Mouse (Mus musculus) kidney, embryonic 15.5 days (tissue): Measurements from ENCODE around the gene Car14. TPM values are rescaled to one million over a fixed set of nuclear protein-coding genes. Genes with fewer than 3 reads are reported as not detected.
"Not testable (repeated sequence)": the region's sequence is repeated elsewhere in the genome, so short reads cannot be mapped to it uniquely, and the experiment has no call there.

ENCODE experiments used
- ATAC-seq: fragments of 200-750 bp; cut with Nextera tagmentation; replicated peaks from 2 replicates; pipeline ENCODE4 v1.8.0; 2017; ENCODE audit warnings: moderate TSS enrichment; ENCODE audit not compliant: low FRiP score
- H3K27ac ChIP-seq: fragments of 300-500 bp; sonication (generic); 2 replicates; pipeline ENCODE4 v1.5.1; 2015; ENCODE audit warnings: mild to moderate bottlenecking, inconsistent platforms
- H3K27me3 ChIP-seq: fragments of 300-500 bp; sonication (generic); 2 replicates; pipeline ENCODE4 v1.6.1; 2015; ENCODE audit warnings: inconsistent platforms
- H3K36me3 ChIP-seq: fragments of 300-500 bp; sonication (generic); 2 replicates; pipeline ENCODE4 v1.6.1; 2015; ENCODE audit warnings: inconsistent platforms
- H3K4me1 ChIP-seq: fragments of 300-500 bp; sonication (generic); 2 replicates; pipeline ENCODE4 v1.6.1; 2015; ENCODE audit warnings: inconsistent platforms
- H3K4me2 ChIP-seq: fragments of 300-500 bp; sonication (generic); 2 replicates; pipeline ENCODE4 v1.6.1; 2015; ENCODE audit warnings: moderate library complexity, mild to moderate bottlenecking, inconsistent platforms
- H3K4me3 ChIP-seq: fragments of 300-500 bp; sonication (generic); replicated peaks from 2 replicates; pipeline ENCODE4 v1.5.1; 2015; ENCODE audit warnings: mild to moderate bottlenecking, inconsistent platforms
- H3K9ac ChIP-seq: fragments of 300-500 bp; sonication (generic); 2 replicates; pipeline ENCODE4 v1.6.1; 2015; ENCODE audit warnings: mild to moderate bottlenecking, inconsistent platforms
- H3K9me3 ChIP-seq: fragments of 300-500 bp; sonication (generic); replicated peaks from 2 replicates; pipeline ENCODE4 v1.6.1; 2016; ENCODE audit warnings: inconsistent platforms
- WGBS: fragments of 180-500 bp; shearing (Covaris S2); methylation state at CpG from one replicate; pipeline ENCODE4 v1.1.7; 2015; ENCODE audit warnings: mixed read lengths; 5-methylcytosine and 5-hydroxymethylcytosine counted together
- polyA plus RNA-seq: library from polyadenylated mRNA; unstranded; fragments of >200 nt; fragmentation: Nextera tagmentation; extraction: Ambion mirVana; gene quantifications from 2 replicates; pipeline ENCODE4 v1.2.1, GENCODE M21; 2015

The Car14 gene
- polyA plus RNA-seq: 17.3 and 22.5 TPM in 2 replicates

DNA sequence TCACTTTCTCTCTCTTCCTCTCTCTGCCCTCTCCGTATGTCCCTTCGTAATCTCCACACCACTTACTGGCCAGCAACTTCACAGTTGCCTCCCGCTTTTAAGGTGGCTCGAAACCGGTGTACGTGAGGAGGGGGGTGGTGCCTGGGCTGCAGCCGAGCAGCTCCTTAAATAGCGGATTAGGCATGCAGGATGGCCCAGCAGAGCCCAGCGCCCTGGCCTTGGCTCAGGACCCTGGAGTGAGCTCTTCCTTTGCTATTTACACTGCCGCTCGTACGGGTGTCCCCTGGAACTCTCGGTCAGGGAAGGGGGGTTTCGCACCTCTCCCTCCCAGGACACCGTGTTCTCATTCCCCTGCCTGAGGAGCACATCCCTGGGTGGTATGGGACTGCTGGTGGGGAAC is at the start of gene Car14:
Car14 (minus strand) TSS at position 124 of the 400 bp plus-strand sequence.
- ATAC-seq: peak; percentile 33; the same call in 1 of the 2 replicates
- Histone ChIP-seq H3K27ac (peak within 1 kb of the TSS; percentile 64), H3K4me3 (peak within 1 kb of the TSS; percentile 38), H3K27me3 (peaks cover 12% of the 10 kb centered on the region), H3K9me3 (no peaks in the 10 kb centered on the region), H3K36me3 (no peaks in the 10 kb centered on the region), H3K4me1 (peaks cover 68% of the 10 kb centered on the region), H3K9ac (peak within 1 kb of the TSS; percentile 36), H3K4me2 (peak within 1 kb of the TSS; percentile 76)
- under 1% methylated on average over 15 of the region's 15 CpGs for WGBS

DNA sequence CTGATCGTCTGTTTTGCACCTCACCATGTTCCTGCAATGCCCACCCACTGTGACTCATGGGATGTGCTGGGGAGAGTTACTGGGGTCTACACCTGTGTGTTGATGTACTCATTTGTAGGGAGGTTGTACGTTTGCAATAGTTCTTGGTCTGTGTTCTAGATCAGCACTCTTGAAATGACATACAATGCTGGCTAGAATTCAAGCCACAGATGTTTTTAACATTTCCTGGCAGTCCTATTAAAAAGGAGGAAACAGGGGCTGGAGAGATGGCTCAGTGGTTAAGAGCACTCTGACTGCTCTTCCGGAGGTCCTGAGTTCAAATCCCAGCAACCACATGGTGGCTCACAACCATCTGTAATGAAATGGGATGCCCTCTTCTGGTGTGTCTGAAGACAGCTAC is 49.0 kb upstream of the Car14 start:
- 75% methylated on average over 3 of the region's 3 CpGs for WGBS
- peaks cover 10% of the 10 kb centered on the region for H3K4me1 ChIP-seq
- H3K27me3 ChIP-seq: no peaks in the 10 kb centered on the region
- no peak for ATAC-seq
- no peak overlapping the region for H3K27ac ChIP-seq
- no peak overlapping the region for H3K4me2 ChIP-seq
- H3K36me3 ChIP-seq: peaks cover 5% of the 10 kb centered on the region; the same call in 1 of the 2 replicates
- H3K9me3 ChIP-seq: no peaks in the 10 kb centered on the region
- no peak overlapping the region for H3K4me3 ChIP-seq
- H3K9ac ChIP-seq: no peak overlapping the region

DNA sequence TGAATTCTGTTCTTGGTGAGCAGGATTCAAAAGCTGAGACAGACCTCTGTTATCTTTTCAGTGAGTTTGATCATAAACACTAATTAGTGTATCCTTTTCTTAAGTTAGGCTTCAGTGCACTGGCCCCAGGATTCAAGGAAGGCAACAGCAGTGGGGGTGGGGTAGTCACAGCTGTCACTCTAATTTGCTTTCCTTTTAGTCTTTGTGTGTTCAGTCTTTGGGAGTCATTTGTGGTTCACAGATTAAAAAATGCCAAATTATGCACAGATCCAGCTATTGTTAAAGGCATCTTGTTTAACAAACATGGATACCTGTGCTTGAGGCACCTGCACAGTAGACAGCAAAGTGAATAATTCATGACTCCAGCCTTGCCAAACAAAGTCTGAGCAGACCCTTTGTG is 48.5 kb upstream of the Car14 start:
- Histone ChIP-seq H3K27me3 (no peaks in the 10 kb centered on the region), H3K9ac (no peak overlapping the region), H3K4me3 (no peak overlapping the region), H3K27ac (no peak overlapping the region), H3K4me1 (peaks cover 10% of the 10 kb centered on the region), H3K4me2 (no peak overlapping the region), H3K9me3 (no peaks in the 10 kb centered on the region), H3K36me3 (peaks cover 9% of the 10 kb centered on the region; the same call in 1 of the 2 replicates)
- no peak for ATAC-seq

DNA sequence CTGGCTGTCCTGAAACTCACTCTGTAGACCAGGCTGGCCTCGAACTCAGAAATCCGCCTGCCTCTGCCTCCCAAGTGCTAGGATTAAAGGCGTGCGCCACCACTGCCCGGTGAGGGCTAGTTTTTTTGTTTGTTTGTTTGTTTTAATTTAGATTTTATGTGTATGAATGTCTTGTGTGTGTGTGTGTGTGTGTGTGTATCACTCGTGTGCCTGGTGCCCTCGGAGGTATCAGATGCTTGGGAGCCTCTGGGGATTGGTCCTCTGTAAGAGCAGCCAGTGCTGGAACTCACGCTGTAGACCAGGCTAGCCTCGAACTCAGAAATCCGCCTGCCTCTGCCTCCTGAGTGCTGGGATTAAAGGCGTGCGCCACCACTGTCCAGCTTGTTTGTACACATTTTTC is 47.1 kb upstream of the Car14 start:
- peak overlapping the region; percentile 84 for H3K4me2 ChIP-seq
- 75% methylated on average over 12 of the region's 12 CpGs for WGBS
- not testable (repeated sequence) for H3K27me3 ChIP-seq, H3K4me1 ChIP-seq, H3K9me3 ChIP-seq
- ATAC-seq: 0 out of 2 replicates have a peak, but pooled peaks have one; percentile 24
- H3K4me3 ChIP-seq: peak overlapping the region; percentile 62
- peak overlapping the region; percentile 50; the same call in 1 of the 2 replicates for H3K9ac ChIP-seq
- peaks cover 22% of the 10 kb centered on the region for H3K36me3 ChIP-seq
- peak overlapping the region; percentile 97 for H3K27ac ChIP-seq

DNA sequence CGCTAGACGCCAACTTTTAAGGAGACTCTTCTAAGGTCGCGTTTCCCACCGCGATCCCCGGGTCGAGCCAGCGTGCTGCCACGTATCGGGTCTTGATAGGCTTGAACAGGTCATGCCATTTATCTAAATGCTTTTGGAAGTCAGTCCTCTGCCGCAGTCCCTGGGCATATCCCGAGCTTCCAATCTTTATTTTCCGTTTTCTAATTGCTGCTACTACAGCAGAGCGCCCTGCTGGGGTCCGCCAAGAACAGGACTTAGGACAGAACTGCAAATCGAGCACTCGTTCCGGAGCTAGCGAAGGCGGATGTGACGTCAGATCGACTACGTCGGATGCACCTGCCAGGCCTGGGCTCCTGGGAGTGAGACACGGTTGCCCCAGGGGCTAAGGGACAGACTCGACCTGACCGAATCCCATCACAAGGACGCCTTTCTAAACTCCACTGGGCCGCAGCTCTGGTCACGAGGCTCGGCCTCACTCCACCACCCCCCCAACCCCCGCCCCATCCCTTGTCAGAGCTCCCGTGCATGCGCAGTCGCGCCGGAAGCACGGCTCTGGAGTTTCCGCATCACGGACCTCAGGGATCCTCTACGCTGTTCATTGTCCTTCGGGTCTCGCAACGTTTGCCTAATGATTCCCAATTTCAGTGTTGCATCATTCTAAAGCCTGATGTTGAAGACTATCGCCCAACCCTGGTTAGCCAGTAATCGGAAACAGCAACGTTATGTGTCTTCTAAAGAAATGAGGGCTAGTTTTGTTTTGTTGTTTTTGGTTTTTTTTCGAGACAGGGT is 46.5 kb upstream of the Car14 start:
- H3K27ac ChIP-seq: peak overlapping the region; percentile 97
- peak overlapping the region; percentile 50 for H3K9ac ChIP-seq
- H3K36me3 ChIP-seq: peaks cover 28% of the 10 kb centered on the region
- ATAC-seq: peak; percentile 96
- peaks cover 7% of the 10 kb centered on the region for H3K4me1 ChIP-seq
- H3K27me3 ChIP-seq: no peaks in the 10 kb centered on the region
- H3K4me3 ChIP-seq: peak overlapping the region; percentile 62
- peak overlapping the region; percentile 84 for H3K4me2 ChIP-seq
- no peaks in the 10 kb centered on the region for H3K9me3 ChIP-seq
- 1% methylated on average over 49 of the region's 49 CpGs for WGBS

DNA sequence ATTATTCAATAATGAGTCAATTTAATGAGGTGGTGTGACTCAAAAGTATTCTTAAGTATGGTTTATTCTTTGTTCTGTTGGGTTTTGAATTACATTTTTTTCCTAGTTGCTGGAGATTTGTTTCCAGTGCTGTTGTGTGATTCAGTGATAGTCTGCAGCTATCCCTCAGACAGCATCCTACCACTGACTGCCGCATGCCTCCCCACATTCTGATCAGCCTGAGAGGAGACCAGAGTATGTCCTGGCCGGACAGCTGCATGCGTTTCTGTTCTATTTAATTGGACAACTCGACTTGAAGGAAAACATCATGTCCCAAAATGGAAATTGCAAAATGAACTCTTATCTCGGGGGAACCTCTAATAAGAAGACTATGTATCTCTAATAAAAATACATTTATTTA is 43.8 kb upstream of the Car14 start:
- Histone ChIP-seq H3K27me3 (no peaks in the 10 kb centered on the region), H3K9me3 (no peaks in the 10 kb centered on the region), H3K4me1 (peaks cover 7% of the 10 kb centered on the region), H3K4me2 (no peak overlapping the region), H3K9ac (no peak overlapping the region), H3K4me3 (no peak overlapping the region), H3K36me3 (peaks cover 52% of the 10 kb centered on the region), H3K27ac (no peak overlapping the region)
- 89% methylated on average over 5 of the region's 5 CpGs for WGBS
- ATAC-seq: no peak

DNA sequence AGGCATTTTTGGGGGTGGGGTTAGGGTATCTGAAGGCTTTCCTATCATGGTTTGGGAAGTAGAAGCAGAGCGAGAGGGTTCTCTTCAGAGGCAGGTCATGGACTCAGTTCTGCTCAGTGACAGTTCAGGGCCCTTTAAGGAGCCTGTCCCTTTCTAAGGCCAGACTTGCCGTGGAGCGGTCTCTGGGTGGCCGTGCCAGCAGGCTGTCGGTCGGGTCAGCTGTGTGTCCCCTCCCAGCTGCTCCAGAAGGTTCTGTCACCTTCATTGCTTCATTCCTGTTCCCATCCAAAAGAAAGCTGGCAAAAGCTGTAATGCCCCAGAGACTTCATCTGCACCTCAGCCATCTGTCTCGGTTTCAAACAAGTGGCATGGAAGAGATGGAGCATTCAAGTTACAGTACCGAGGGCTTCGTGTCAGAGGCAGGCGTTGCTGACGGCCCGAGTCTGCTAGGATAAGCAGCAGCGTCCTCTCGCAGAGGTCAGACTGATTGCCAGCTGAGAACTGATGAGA is 41.3 kb upstream of the Car14 start:
- no peak overlapping the region for H3K27ac ChIP-seq
- H3K36me3 ChIP-seq: peaks cover 76% of the 10 kb centered on the region
- H3K4me2 ChIP-seq: no peak overlapping the region
- WGBS: 88% methylated on average over 14 of the region's 14 CpGs
- ATAC-seq: no peak
- no peaks in the 10 kb centered on the region for H3K9me3 ChIP-seq
- no peak overlapping the region for H3K4me3 ChIP-seq
- no peak overlapping the region for H3K9ac ChIP-seq
- H3K4me1 ChIP-seq: peaks cover 11% of the 10 kb centered on the region
- H3K27me3 ChIP-seq: no peaks in the 10 kb centered on the region

DNA sequence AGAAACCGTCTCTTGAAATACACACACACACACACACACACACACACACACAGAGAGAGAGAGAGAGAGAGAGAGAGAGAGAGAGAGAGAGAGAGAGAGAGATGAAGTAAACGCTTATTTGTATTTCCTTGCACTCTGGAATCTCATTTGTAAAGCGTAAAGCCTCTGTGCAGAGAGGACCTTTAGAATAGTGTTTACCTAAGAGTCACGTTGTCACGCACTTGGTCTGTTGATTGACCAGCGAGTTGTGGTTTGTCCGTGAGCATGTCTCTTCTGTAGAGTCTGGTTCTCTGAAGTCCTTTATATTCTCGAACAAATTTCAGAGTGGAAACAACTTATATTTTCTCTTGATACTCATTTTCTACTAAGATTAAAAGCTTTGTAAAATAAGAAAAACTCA is 40.3 kb upstream of the Car14 start:
- H3K4me3 ChIP-seq: no peak overlapping the region
- H3K9me3 ChIP-seq: no peaks in the 10 kb centered on the region
- H3K36me3 ChIP-seq: peaks cover 87% of the 10 kb centered on the region
- H3K27ac ChIP-seq: no peak overlapping the region
- no peaks in the 10 kb centered on the region for H3K27me3 ChIP-seq
- no peak overlapping the region for H3K9ac ChIP-seq
- peaks cover 11% of the 10 kb centered on the region for H3K4me1 ChIP-seq
- WGBS: 90% methylated on average over 8 of the region's 8 CpGs
- no peak for ATAC-seq
- no peak overlapping the region for H3K4me2 ChIP-seq

DNA sequence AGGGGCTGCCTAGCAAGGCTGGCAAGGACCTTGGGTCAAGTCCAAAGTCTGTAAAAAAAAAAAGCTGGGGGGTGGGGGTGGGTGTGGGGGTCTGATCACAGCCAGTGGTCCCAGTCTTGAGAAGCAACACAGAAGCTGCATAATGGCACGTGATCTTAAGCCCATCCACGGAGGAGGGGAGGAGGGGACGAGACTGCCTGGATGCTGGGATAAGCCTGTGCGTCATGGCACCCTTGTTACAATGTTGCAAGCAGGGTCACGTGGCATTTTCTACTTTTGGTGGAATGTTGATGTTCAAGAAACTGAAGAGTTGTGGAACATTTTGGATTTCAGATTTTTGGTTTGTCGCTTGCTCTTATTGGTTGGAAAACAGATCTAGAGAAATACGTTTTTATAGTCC is 38.7 kb upstream of the Car14 start:
- Histone ChIP-seq H3K9me3 (no peaks in the 10 kb centered on the region), H3K9ac (no peak overlapping the region), H3K4me2 (no peak overlapping the region), H3K4me1 (peaks cover 11% of the 10 kb centered on the region), H3K27ac (no peak overlapping the region), H3K27me3 (no peaks in the 10 kb centered on the region), H3K4me3 (no peak overlapping the region), H3K36me3 (peaks cover 94% of the 10 kb centered on the region)
- ATAC-seq: no peak
- WGBS: 98% methylated on average over 7 of the region's 7 CpGs

DNA sequence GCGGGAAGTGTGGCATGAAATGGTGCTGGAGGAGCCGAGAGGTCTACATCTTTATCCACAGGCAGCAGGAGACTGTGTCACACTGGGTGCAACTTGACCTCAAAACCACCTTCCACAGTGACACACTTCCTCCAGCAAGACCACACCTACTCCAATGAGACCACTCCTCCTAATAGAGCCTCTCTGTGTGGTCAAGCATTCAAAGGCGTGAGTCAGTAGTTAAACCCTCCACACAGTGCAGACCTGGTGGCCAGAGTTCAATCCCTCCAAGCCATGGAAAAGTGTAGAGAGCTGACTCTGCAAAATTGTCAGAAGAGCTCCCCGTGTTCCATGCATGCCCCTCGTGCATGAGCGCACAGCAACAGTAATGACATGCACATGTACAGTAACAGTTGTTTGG is 38.3 kb upstream of the Car14 start:
- H3K4me1 ChIP-seq: peaks cover 11% of the 10 kb centered on the region
- H3K27ac ChIP-seq: peak overlapping the region; percentile 11

DNA sequence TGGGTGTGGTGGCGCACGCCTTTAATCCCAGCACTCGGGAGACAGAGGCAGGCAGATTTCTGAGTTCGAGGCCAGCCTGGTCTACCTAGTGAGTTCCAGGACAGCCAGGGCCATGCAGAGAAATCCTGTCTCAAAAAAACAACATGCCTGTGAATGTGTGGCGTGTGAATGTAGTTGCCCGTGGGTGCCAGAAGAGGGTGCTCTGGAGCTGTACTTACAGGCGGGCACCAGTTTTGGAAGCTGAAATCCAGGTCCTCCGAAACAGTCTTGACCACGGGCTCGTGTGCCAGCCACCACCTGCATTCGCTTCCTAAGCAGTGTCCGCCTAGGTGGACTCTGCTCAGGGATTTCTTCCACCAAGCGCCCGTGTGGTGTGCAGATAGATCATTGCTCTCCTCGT is 34.3 kb upstream of the Car14 start:
- no peaks in the 10 kb centered on the region for H3K9me3 ChIP-seq
- no peak for ATAC-seq
- H3K36me3 ChIP-seq: peaks cover 96% of the 10 kb centered on the region
- H3K4me1 ChIP-seq: peaks cover 11% of the 10 kb centered on the region
- no peak overlapping the region for H3K27ac ChIP-seq
- H3K4me3 ChIP-seq: no peak overlapping the region
- H3K27me3 ChIP-seq: no peaks in the 10 kb centered on the region
- H3K4me2 ChIP-seq: no peak overlapping the region
- 97% methylated on average over 15 of the region's 15 CpGs for WGBS
- H3K9ac ChIP-seq: no peak overlapping the region

More for the DNA sequence above, 38.3 kb upstream of the Car14 start:
- Histone ChIP-seq H3K27me3 (no peaks in the 10 kb centered on the region), H3K36me3 (peaks cover 95% of the 10 kb centered on the region), H3K4me2 (no peak overlapping the region), H3K9ac (no peak overlapping the region), H3K4me3 (no peak overlapping the region), H3K9me3 (no peaks in the 10 kb centered on the region)
- WGBS: 72% methylated on average over 6 of the region's 6 CpGs
- peak; percentile 75 for ATAC-seq

DNA sequence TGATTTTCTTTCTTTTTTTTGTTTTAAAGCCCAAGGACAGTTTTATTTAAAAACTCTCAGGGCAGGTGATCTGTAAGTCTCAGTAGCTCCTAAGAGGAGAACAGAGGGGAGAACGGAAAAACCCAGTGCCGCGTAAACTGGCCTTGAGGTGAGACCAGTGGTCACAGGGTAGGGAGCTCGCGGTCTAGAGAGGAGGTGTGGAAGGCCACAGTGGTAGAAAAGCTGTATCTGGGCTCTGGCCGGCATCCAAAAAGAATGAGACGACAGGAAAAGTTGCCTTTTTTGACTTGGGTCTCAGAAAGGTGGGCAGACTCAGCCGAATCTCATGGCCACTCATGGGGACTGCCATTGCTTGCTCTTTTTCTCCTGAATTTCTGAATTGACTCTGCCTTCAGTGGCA is 33.7 kb upstream of the Car14 start:
- Histone ChIP-seq H3K4me3 (no peak overlapping the region), H3K4me2 (no peak overlapping the region), H3K9me3 (no peaks in the 10 kb centered on the region), H3K27ac (no peak overlapping the region), H3K27me3 (no peaks in the 10 kb centered on the region), H3K36me3 (peaks cover 97% of the 10 kb centered on the region), H3K4me1 (peaks cover 11% of the 10 kb centered on the region), H3K9ac (no peak overlapping the region)
- ATAC-seq: no peak
- 96% methylated on average over 8 of the region's 8 CpGs for WGBS
